Mouse (Mus musculus): ENCODE results near the gene Rhox6. TPM values are rescaled to one million over a fixed set of nuclear protein-coding genes. Genes with fewer than 3 reads are reported as not detected.

The Rhox6 gene
- not detected for total RNA-seq (2023)

DNA sequence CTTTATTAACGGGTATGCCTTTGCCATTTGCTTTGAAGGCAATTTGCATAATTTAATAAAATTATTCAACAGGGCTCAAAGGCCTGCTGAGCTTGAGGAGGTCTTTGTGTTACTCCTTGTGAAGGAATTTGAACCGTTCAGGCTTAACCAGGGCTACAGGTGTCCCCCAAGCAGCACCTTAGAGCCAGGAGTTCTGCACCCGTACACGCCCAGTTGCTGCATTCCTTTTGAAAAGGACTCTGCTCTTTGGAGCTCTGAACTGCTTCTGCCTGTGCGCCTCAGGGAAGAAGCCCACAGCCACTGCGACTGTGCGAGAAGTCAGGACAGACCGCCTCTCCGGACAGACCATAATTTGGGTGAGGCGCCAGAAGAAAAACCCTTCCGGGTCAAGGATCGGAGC, at the start of gene Rhox6:
Gene Rhox6 (plus strand): TSS at position 301 of the 400 bp plus-strand sequence.

DNA sequence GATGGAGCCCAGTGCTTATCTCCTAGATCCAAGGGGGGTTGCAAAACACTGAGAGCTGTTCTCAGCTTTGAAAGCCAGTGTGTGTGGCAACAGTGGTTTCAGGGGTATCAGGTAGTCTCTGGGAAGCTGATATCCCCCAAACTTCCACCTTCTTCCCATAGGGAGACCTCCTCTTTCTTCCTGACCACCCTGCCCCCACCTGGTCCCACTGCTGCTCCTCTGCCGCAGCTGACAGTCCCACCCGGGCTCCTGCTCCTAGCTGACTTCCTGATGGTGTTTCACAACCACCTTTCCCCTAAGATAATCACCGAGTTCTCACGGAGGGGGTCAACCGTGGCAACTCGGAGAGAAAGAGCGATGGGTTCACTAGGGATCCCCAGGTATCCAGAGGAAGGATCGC, 4.7 kb downstream of the Rhox6 start, which contains the start of gene Rhox7a:
Gene Rhox7a (plus strand): TSS at position 301 of the 400 bp plus-strand sequence.

GRCm38 (mm10) chrX:37878844-37879243, 52.1 kb downstream of the Rhox6 start, which contains the start of gene Rhox8:
Gene Rhox8 (minus strand): TSS chrX:37878944.

Other genes starting within 250 kb of the Rhox6 start
- not detected for gene Rhox3f, start 245.9 kb upstream of the Rhox6 start, total RNA-seq (2023)
- not detected for gene Rhox4f, start 219.2 kb upstream of the Rhox6 start, total RNA-seq (2023)
- not detected for gene Rhox3g, start 198.3 kb upstream of the Rhox6 start, total RNA-seq (2023)
- not detected for gene Rhox2g, start 183.4 kb upstream of the Rhox6 start, total RNA-seq (2023)
- gene Rhox4g, start 175.6 kb upstream of the Rhox6 start, total RNA-seq (2023) = not detected
- gene Rhox3h, start 158.1 kb upstream of the Rhox6 start, total RNA-seq (2023) = not detected
- not detected for gene Rhox2h, start 153.6 kb upstream of the Rhox6 start, total RNA-seq (2023)
- not detected for gene Rhox5, start 22.1 kb upstream of the Rhox6 start, total RNA-seq (2023)
- gene Rhox7a, start 4.8 kb downstream of the Rhox6 start, total RNA-seq (2023) = not detected
- gene Rhox8, start 52.0 kb downstream of the Rhox6 start, total RNA-seq (2023) = not detected
- gene Rhox7b, start 70.3 kb downstream of the Rhox6 start, total RNA-seq (2023) = not detected
- gene Rhox9, start 74.9 kb downstream of the Rhox6 start, total RNA-seq (2023) = not detected
- not detected for gene Btg1-ps1, start 191.9 kb downstream of the Rhox6 start, total RNA-seq (2023)
- not detected for gene Btg1-ps2, start 216.2 kb downstream of the Rhox6 start, total RNA-seq (2023)
- gene Rhox10, start 239.6 kb downstream of the Rhox6 start, total RNA-seq (2023) = not detected

Data from CD8-positive naive resting alpha-beta T cell, adult 57 days (primary cell).